Mouse (Mus musculus) ES-E14 (cell line): ENCODE measurements around the gene D930007J09Rik. TPM values are rescaled to one million over a fixed set of nuclear protein-coding genes. Genes with fewer than 3 reads are reported as not detected.

Experiments
- DNase-seq: peaks from one replicate; pipeline ENCODE4 v3.0.0-alpha.2; 2013; ENCODE audit warnings: low read depth, low spot score
- H3K27ac ChIP-seq: 2 replicates; pipeline ENCODE4 v1.5.1; 2012; ENCODE audit warnings: low read depth, mild to moderate bottlenecking, low read length, moderate library complexity, mixed read lengths; ENCODE audit not compliant: poor library complexity, insufficient read depth, severe bottlenecking
- H3K36me3 ChIP-seq: 2 replicates; pipeline ENCODE4 v1.6.1; 2012; ENCODE audit warnings: mild to moderate bottlenecking, low read length, moderate library complexity, mixed read lengths; ENCODE audit not compliant: control insufficient read depth, poor library complexity, insufficient read depth, severe bottlenecking
- H3K4me1 ChIP-seq, 2 experiments: fragments of 150-350 bp in 1 of 2; sonication (generic) in 1 of 2; 2 replicates each; pipeline ENCODE4 v1.6.1; 2012; ENCODE audit warnings: low read length in 2 of 2, mild to moderate bottlenecking in 1 of 2, mixed read lengths in 1 of 2; ENCODE audit not compliant: control insufficient read depth in 2 of 2, insufficient read depth in 2 of 2, poor library complexity in 1 of 2
- H3K4me3 ChIP-seq, 2 experiments: fragments of 150-350 bp in 1 of 2; sonication (generic) in 1 of 2; 2 replicates each; pipeline ENCODE4 v1.5.1; 2012; ENCODE audit warnings: low read length in 2 of 2, low read depth in 1 of 2, mild to moderate bottlenecking in 1 of 2, mixed read lengths in 1 of 2; ENCODE audit not compliant: insufficient read depth in 1 of 2, poor library complexity in 1 of 2, severe bottlenecking in 1 of 2
- H3K9ac ChIP-seq: 2 replicates; pipeline ENCODE4 v1.6.1; 2012; ENCODE audit warnings: low read depth, mild to moderate bottlenecking, low read length, mixed read lengths; ENCODE audit not compliant: poor library complexity, insufficient read depth, severe bottlenecking
- H3K9me3 ChIP-seq: fragments of 150-350 bp; sonication (generic); 2 replicates; pipeline ENCODE4 v1.6.1; 2012; ENCODE audit warnings: low read depth, mild to moderate bottlenecking, low read length; ENCODE audit not compliant: control insufficient read depth, insufficient read depth
- CHD2 ChIP-seq: IDR thresholded peaks from 2 replicates; pipeline ENCODE4 v1.6.1; 2014; ENCODE audit warnings: mild to moderate bottlenecking, low read depth, low read length, inconsistent platforms
- HCFC1 ChIP-seq: IDR thresholded peaks from 2 replicates; pipeline ENCODE4 v1.6.1; 2012; ENCODE audit warnings: low read length, inconsistent platforms, borderline replicate concordance; ENCODE audit not compliant: insufficient read depth
- MAFK ChIP-seq: IDR thresholded peaks from 2 replicates; pipeline ENCODE4 v1.6.1; 2014; ENCODE audit warnings: mild to moderate bottlenecking, low read depth, low read length, inconsistent platforms; ENCODE audit not compliant: insufficient read depth
- ZC3H11A ChIP-seq: IDR thresholded peaks from 2 replicates; pipeline ENCODE4 v1.6.1; 2012; ENCODE audit warnings: low read depth, mild to moderate bottlenecking, inconsistent platforms, low read length, borderline replicate concordance
- ZNF384 ChIP-seq: IDR thresholded peaks from 2 replicates; pipeline ENCODE4 v1.6.1; 2012; ENCODE audit warnings: low read depth, low read length, inconsistent platforms
- in situ Hi-C, 2 experiments: fragments of 600-800 bp; cut with MboI; formaldehyde crosslinking; loops; one replicate each; pipeline ENCODE4 v1.15.1; 2025; ENCODE audit warnings: low sequenced_read_pairs in 2 of 2, inconsistent platforms in 1 of 2; ENCODE audit not compliant: unreplicated experiment in 2 of 2
- total RNA-seq: library from RNA; depleted of rRNA; stranded (reverse); fragments of 300-350 nt; gene quantifications from 2 replicates; pipeline ENCODE4 v1.2.3, GENCODE M21; 2012

The D930007J09Rik gene
- total RNA-seq, 1 experiment: 6.7 TPM

- H3K27ac ChIP-seq: no peak overlapping the region
- in situ Hi-C loops: no loop called here
- H3K36me3 ChIP-seq: no peaks in the 10 kb centered on the region
- H3K9ac ChIP-seq: no peak overlapping the region
- no peaks in the 10 kb centered on the region for H3K9me3 ChIP-seq
- TF ChIP-seq ZC3H11A (no peak), CHD2 (no peak), HCFC1 (no peak), MAFK (no peak)
- DNase-seq: no peak
- no peaks in the 10 kb centered on the region for H3K4me1 ChIP-seq
- no peak overlapping the region for H3K4me3 ChIP-seq
Measured at GRCm38 (mm10) chr13:32834513-32834912, 31.9 kb upstream of the D930007J09Rik start.

GRCm38 (mm10) chr13:32833237-32833636 lies 30.6 kb upstream of the D930007J09Rik start:
- TF ChIP-seq HCFC1: no peak
- no peak for TF ChIP-seq MAFK
- no peak overlapping the region for H3K9ac ChIP-seq
- H3K9me3 ChIP-seq: no peaks in the 10 kb centered on the region
- H3K36me3 ChIP-seq: no peaks in the 10 kb centered on the region
- in situ Hi-C loops: no loop called here
- no peak overlapping the region for H3K27ac ChIP-seq
- no peak for DNase-seq
- no peaks in the 10 kb centered on the region for H3K4me1 ChIP-seq
- no peak overlapping the region for H3K4me3 ChIP-seq

- DNase-seq: no peak
- TF ChIP-seq CHD2 (no peak), HCFC1 (no peak), ZNF384 (no peak), ZC3H11A (no peak), MAFK (no peak)
- in situ Hi-C loops: no loop called here
- no peaks in the 10 kb centered on the region for H3K4me1 ChIP-seq
- no peaks in the 10 kb centered on the region for H3K9me3 ChIP-seq
- no peak overlapping the region for H3K9ac ChIP-seq
- H3K36me3 ChIP-seq: no peaks in the 10 kb centered on the region
- no peak overlapping the region for H3K27ac ChIP-seq
- no peak overlapping the region for H3K4me3 ChIP-seq
Measured at GRCm38 (mm10) chr13:32832776-32833175, 30.1 kb upstream of the D930007J09Rik start.

- H3K9me3 ChIP-seq: no peaks in the 10 kb centered on the region
- no peak for TF ChIP-seq MAFK
- no peak for TF ChIP-seq ZC3H11A
- no peak for TF ChIP-seq ZNF384
- no peak for TF ChIP-seq HCFC1
- TF ChIP-seq CHD2: no peak
- H3K4me1 ChIP-seq: no peaks in the 10 kb centered on the region
- no peaks in the 10 kb centered on the region for H3K36me3 ChIP-seq
- no peak overlapping the region for H3K9ac ChIP-seq
- H3K4me3 ChIP-seq: no peak overlapping the region
- no peak for DNase-seq
- in situ Hi-C loops: no loop called here
- H3K27ac ChIP-seq: no peak overlapping the region
Measured at GRCm38 (mm10) chr13:32831505-32832273, 29.0 kb upstream of the D930007J09Rik start.

- Histone ChIP-seq H3K4me1 (no peaks in the 10 kb centered on the region), H3K9ac (no peak overlapping the region), H3K4me3 (no peak overlapping the region), H3K9me3 (no peaks in the 10 kb centered on the region), H3K36me3 (no peaks in the 10 kb centered on the region), H3K27ac (no peak overlapping the region)
- no peak for TF ChIP-seq MAFK
- no peak for TF ChIP-seq ZNF384
- no peak for TF ChIP-seq ZC3H11A
- TF ChIP-seq CHD2: no peak
- TF ChIP-seq HCFC1: no peak
- in situ Hi-C loops: no loop called here
- DNase-seq: no peak
Measured at GRCm38 (mm10) chr13:32828886-32829285, 26.2 kb upstream of the D930007J09Rik start.
